Mouse (Mus musculus) gastrocnemius, postnatal 4 days (tissue): ENCODE measurements around the gene Duoxa2. TPM values are rescaled to one million over a fixed set of nuclear protein-coding genes. Genes with fewer than 3 reads are reported as not detected.
"Not testable (repeated sequence)": the region's sequence is repeated elsewhere in the genome, so short reads cannot be mapped to it uniquely, and the experiment has no call there.

Experiments
- DNase-seq, 2 experiments: peaks; one replicate each; pipeline ENCODE4 v3.0.0; 2021 to 2022; ENCODE audit warnings: low spot score in 2 of 2, mixed read lengths in 2 of 2
- total RNA-seq, 2 experiments: library from RNA; stranded (reverse); gene quantifications; 2 replicates each; pipeline ENCODE4 v1.2.3; 2021

The Duoxa2 gene
- total RNA-seq, 2 experiments from 2014 or later: not detected

DNA sequence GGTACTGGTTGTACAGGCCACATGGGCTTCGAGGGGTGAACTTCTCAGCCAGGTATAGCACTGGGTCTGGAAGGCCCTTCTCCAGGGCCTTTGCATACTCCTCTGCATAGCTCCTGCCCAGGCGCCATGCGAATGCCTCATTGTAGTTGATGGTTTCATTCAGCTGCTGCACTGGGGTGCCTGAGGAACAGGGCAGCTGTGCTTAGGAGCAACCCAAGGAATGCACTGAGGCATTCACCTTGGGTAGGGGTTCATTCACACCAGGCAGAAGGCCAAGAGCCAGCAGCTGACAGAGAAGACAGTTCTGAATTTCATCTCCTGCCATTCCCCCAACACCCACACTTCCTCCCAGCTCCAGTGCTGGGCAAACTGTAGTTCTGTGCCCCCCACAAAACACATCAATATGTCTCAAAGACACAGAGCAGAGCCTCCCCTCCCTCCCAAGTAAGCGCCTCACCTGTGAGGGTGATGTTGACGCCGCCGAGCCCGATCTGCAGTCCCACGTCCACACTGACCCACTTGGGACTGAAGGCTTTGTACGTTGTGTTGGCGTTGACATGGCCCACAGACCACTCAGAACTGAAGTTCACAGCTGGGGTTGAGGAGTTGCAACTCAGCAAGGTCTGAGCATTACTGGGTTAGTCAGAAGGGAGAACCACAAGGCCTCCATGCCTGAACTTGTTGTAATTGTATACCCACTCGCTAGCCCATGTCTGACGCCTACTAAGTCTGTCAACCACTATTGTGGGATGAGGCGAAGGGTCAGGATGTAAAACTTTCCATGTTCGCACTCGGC lies 6.6 kb downstream of the Duoxa2 start:
- no peak for DNase-seq

DNA sequence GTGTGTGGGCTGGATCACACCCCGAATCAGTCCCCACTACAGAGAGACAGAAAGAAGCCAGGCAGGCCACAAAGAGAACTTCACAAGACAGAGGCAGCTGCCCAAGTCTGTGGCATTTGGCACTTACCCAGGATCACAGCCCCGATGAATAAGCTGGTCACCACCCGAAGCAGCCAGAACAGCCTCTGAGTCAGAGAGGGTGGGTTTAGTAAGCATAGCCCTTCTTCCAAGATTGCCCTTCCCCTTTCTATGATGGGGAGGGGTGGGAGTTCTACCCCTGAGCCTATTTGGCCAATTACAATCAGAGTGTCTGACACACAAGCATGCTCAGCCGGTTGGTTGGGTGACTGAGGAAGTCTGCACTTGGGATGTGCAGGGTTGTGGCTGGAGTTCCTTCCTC lies 7.5 kb downstream of the Duoxa2 start:
- no peak for DNase-seq

DNA sequence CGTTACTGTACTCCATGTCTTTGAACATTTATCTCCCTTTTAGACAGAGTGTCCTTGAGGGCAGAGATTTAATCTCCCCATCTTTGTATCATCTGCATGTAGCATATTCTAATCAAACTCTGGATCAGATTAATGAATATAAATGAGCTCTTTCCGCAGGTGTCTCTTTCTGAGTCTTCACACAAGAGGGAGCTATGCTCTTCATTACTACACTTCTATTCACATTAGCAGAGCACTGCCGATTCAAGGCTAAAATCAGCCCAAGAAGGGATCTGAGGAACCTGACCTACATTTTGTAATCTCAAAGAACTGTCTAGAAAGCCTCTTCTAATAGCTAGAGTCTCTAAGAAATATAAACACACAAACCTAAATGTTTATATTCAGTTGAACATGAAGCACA lies 10.9 kb downstream of the Duoxa2 start:
- DNase-seq: no peak

DNA sequence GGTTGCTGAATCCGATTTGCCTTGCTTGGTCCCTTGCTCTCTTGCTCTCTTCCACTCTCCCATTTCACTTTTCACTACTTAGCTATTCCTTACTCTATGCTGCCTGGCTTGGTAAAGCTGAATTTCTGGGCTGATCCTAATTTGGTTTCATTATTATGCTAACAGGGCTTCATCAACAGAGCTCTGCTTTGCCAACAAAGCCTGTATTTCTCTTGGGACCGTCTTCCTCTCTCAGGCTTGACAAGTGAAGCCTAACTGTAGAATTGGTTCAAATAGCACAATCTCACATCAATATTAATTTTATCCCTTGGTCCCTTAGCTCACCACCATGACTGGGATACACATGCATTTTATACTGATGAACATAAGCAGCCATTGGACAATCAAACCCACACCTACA lies 12.9 kb downstream of the Duoxa2 start:
- no peak for DNase-seq

DNA sequence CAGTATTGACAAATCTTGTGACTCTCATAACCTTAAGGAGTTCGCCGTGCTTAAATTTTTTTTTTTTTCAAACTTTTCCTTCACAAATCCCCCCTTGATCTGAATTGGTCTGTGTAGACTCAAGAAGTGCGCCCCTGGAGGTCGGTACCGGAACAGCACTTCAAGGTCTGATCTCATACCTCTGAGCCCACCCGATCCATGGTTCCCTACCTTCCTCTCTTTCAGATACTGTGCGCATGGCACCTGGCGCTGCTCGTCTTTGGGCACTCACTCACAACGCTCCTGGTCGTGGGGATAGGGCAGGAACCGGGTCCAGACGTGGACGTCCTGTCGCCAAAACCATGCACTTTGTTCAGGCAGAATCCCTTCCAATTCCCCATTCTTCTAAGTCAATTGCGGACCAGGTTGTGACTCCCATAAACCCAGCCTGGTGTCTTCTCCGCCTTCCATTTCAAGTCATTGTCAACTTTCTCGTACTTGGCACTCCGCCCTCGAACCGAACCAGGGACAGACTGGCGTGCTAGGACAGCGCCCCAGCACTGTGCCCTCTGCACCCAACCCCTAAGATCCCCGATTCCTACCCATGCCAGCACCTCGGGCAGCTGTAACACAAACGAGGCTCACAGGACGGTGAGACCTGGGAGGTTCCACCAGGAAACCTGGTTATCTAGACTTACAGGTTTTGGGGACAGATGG lies 14.2 kb downstream of the Duoxa2 start:
- peak; percentile 52 to 67 for DNase-seq

DNA sequence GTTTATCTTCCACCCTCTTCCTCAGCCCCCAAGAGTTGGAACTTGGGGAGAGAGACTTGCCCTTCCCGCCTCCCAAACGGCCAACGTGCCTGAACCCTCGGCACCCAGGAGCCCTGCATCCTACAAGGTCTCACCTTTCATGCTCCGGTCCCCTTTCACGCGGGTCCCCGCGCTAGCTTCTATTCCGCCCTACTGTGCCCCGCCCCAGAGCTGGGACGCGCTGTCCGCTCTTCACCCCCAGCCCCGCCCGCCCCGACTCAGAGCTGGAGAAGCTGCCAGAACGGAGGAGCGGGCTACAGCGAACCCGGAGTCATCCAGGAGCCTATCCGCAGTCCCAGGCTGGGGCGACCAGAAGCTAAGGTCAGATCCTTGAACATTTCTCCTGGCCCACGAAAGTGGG lies 14.8 kb downstream of the Duoxa2 start, which contains the start of gene Duoxa1:
TSS of gene Duoxa1 (minus strand) at position 195 of the 400 bp plus-strand sequence.
- no peak for DNase-seq

DNA sequence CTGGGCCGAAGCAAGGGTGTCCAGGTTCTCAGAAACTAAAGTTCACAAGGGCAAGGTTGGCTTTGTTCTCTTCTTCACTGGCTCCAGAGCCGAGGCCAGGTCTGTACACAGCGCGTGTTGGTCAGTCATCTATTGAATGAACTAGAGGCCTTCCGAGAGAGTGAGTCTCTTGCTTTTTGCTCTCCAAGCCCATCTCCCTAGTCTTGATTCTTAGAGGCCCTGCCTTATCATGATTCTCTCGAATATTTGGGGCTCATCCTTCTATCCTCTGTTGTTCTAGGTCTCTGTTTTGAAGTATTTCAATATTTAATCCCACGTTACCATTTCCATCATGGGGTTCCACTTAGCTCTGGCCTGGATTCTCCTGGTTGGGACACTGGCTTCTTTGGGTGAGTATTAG lies 16.7 kb downstream of the Duoxa2 start, which contains the start of gene Duox1:
TSS of gene Duox1 (plus strand) at position 301 of the 400 bp plus-strand sequence.
- no peak for DNase-seq

DNA sequence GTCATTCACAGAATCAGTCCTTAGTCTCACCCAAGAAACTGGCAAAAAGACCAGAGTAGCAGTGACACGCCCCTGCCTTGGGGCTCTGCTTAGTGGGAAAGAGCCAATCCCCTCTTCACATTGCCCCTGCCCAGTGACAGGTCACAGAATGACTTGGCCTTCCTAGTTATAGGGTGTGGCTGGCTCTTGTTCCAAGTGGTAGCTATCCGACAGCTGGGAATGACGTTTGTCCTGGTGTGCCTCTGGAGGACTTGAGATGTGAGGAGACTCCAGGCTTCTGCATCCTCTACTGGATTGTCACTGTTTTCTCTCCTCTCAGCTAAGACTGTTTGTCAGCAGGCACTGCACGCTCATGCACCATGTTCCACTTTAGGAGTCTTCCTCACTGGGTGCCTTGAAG lies 18.7 kb downstream of the Duoxa2 start:
- DNase-seq: no peak

DNA sequence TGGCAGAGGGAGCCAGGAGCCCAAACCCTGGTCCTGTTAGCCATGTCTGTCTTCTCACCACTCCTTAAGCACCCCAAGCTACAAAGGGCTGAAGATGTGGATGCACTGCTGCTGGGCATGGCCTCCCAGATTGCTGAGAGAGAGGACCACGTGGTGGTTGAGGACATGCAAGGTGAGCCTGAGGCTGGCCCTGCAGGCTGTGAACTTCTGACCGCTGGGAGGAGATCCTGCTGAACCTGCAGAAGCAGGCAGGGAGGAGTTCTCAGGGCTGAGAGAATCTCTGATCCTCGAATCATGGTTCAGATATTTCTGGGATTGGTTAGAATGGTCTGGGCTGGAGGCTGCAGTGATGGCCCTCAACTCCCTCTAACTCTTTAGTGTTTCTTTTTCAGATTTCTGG lies 25.3 kb downstream of the Duoxa2 start:
- DNase-seq: no peak

DNA sequence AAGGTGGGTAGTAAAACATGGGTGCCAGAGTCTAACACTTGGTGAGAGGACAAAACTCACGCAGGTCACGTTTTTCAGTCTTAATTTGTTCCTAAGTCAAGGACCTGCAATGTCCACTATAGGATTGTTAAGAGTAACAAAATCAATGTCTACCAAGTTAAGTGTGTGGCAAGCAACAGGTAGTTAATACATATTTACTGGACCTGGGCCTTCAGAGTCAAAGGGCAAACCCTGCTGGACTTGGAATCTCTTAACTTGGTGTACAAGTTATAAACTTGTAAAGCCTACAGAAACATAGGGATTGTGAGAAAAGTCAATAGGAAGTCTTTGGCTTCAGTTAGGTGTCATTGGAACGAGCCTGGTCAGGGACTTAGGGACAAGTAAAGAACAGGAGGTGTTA lies 25.9 kb downstream of the Duoxa2 start:
- DNase-seq: no peak

DNA sequence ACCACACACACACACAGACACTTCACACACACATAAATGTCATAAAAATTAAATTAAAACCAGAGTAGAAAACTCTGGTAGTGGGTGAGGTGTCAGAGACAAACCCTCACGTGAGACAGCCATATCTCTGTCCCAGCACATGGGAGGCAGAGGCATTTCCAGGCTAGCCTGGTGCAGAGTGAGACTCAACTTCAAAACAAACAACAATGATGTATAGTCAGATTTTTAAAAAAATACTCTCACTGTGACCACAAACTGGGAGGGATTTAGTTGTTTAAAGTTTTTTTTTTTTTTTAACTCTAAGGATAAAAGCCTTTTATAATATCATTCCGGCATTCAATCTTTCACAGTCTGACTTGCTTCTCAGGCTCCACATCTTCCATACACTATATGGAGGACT lies 26.7 kb downstream of the Duoxa2 start:
- no peak for DNase-seq

DNA sequence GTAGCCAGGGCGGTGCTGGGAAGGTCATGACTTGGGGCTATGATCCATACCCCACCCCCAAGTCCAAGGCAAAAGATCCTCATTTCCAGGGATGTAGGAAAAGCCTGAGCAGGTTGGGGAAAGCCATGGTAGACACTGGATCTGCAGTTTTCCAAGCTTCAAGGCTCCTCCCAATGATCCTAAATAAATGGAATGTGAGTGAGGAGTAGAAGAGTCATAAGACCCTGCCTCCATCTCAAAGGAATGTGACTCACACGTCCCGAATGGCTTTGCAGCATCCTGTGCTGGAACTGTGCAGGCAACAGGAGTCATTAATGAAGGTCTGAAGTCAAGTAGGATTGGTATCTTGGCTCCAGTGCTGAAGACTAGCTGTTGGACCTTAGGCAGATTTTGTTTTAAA lies 29.3 kb downstream of the Duoxa2 start:
- DNase-seq: no peak

DNA sequence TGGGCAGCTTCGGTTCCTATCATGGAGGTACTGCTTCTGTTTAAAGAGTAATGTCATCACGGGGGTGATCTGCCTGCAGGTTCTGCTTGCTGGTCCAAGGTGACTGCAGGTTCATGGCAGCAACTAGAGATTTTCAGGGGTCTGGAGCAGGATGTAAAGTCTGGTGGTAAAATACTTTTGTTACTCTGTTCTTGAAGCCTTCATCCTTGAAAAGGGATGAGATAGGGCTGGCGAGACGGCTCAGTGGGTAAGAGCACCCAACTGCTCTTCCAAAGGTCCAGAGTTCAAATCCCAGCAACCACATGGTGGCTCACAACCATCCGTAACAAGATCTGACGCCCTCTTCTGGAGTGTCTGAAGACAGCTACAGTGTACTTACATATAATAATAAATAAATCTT lies 31.6 kb downstream of the Duoxa2 start:
- not testable (repeated sequence) for DNase-seq

DNA sequence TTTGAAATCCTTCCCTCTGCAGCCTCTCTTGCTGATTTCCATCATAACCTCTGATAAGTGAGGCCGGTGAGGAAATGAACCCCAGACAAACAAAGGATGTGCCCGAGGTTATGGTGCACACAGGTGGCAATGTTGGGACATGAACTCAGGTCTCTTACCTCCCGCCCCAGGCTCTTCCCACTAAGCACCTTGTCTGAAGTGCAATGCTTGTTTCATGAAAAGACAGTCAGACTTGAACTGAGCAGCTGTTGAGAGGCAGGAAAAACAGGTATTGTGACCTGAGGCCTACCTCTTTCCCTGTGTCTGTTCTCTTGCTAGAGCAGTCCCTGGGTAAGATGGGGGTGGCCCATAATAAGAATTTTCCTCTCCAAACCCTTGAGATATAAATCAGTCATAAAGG lies 33.5 kb downstream of the Duoxa2 start:
- DNase-seq: no peak

DNA sequence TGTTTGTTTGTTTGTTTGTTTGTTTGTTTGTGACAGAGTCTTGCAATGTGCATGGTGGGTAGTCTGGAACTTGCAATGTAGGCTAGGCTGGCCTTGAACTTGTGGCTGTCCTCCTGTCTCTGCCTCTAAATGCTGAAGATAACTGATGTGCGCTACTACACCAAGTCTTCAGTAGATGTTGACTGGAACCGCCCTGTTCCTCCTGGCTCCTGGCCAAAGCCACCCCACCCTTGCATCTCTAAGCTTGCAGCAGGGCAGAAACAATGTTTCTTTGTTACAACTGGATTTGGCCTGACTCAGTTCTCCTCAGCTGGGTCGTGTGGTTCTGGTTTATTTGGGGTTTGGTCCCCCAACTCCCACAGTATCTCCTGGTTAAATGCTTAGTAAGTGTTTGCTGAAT lies 35.5 kb downstream of the Duoxa2 start:
- peak in 1 of 2 experiments; percentile 44 for DNase-seq

DNA sequence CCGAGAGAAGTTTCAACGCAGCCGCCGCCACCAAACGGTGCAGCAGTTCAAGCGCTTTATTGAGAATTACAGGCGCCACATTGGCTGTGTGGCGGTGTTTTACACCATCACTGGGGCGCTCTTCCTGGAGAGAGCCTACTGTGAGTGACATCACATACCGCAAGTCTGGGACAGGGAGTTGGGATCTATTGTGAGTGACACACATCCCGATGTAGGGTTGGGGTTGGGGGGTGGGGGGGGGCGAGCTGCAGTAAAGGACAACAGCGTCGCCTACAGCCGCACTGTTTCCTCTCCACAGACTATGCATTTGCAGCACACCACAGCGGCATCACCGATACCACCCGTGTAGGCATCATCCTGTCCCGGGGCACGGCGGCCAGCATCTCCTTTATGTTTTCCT lies 38.6 kb downstream of the Duoxa2 start:
- no peak for DNase-seq

DNA sequence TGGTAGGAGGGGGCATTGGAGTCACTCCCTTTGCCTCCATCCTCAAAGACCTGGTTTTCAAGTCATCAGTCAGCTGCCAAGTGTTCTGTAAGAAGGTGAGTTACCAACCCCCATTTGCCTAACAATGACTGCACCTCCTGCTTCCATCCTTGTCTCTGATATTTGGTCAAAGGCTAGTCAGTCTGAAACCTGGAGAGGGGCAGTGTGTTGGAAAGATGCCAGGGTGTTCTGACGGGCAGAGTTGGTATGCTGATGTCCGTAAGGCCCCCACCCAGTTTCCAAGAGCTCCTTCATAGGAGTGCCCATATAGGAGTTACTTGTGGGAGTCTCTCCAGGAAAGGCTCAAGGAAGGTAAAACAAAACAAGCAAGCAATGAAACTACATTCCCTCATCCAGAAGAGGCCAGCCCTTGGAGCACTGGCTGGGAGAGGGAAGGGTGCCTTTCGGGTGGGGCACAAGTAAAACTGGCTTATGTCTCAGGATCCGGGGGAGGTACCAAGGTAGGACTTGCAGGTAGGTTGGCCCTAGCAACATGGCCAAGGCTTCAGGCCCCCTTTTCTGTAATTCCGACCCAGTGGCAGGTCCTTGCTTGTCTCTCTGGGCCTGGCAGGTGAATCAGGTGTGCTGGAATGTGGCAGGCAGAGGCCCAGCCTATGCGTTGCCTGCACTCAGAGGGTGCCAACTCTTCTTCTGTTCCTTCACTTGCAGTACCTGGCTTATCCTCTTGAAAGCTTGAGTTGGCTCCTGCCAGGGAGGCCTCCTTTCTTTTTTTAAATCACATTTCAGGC lies 46.6 kb downstream of the Duoxa2 start:
- DNase-seq: no peak

DNA sequence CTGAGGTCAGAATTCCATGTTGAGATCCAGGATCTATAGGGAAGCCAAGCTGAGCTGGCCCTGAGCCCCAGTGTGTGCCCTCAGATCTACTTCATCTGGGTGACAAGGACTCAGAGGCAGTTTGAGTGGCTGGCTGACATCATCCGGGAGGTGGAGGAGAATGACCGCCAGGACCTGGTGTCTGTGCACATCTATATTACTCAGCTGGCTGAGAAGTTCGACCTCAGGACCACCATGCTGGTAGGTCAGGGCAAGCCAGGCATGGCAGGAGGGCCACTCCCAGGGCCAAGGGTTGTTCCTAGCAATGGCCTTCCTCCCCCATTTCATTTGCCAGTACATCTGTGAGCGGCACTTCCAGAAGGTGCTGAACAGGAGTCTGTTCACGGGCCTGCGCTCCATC lies 47.5 kb downstream of the Duoxa2 start:
- not testable (repeated sequence) for DNase-seq

DNA sequence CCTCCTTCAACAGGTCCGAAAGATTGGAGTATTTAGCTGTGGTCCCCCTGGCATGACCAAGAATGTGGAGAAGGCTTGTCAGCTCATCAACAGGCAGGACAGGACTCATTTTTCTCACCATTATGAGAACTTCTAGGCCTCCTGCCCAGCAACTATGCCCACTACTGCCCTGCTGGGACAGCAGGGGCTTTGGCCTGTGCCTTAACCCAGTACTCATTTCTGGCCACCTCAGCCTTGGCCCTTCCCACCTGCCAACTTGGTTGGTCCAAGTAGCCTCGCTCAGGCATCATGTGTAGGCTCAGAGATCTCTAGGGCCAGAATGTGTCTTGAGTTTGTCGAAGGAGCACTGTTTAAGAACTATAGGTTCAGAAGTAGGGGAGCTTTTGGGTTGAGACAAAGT lies 48.6 kb downstream of the Duoxa2 start:
- no peak for DNase-seq

DNA sequence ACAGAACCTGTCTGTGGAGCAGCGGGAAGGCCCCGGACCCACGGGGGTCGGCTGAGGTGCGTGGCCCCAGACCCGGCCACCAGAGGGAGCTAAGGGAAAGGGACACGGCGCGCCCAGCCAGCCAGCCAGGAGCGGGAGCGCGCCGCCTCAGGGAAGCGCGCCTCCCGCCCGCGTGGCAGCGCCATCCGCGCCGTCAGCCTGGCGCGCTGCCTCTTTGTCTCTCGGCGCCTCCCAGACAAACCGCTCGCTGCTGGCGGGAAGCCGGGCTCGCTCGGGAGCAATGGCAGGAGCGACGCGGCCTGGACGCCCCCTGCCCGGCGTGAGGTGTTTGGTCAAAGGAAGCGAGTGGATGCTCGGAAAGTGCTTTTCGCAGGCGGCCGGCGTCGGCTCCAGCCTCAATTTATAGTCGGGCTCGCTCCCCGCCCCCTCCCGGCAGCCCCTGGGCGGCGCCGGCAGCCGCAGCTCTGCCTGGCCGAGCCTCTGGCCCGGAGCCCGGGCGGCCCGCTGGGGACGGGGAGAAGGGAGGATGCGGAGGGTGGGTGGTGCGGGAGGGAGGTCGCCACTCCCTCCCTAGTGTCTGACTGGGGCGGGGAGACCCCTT lies 49.9 kb downstream of the Duoxa2 start:
- peak; percentile 94 to 96 for DNase-seq

DNA sequence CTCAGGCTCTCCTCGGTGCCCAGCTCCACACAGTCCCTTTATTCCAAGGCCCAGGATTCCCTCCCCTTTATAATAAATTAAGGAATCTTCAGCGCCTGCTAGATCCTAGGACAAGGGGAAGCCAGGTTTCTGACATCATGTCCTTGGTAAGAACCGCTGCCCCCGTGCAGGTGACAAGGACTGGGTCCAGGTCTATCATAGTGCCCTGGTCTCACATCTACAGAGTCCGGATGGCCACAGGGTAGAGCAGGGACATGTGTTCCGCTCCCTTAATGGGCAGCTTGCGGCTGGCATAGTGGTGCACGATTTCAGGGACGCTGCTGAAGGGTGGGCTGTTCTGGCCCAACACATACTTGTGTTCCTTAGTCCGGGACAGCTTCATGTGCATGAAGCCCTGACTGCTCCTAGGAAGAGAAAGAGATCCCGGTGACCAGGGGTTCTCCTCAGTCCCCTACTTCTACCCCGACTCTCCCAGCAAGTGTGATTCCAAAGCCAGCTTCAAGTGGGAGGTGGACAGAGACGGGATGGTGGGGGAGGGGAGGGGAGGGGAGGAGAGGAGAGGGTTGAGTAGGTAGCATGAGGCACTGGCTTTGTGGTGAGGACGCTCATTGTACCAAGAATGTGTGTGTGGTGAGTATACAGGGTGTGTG lies 50.6 kb downstream of the Duoxa2 start:
- no peak for DNase-seq
